Mouse (Mus musculus) MEL (cell line): ENCODE results near the gene Mal.

Source experiments
- GATA1 ChIP-seq: IDR thresholded peaks from 2 replicates; pipeline ENCODE4 v1.6.1; 2011; ENCODE audit warnings: low read depth, low read length, improper control_type of control experiment
- POLR2A ChIP-seq, 2 experiments: IDR thresholded peaks; 2 replicates each; pipeline ENCODE4 v1.6.1; 2011 to 2012; ENCODE audit warnings: low read length in 2 of 2, mild to moderate bottlenecking in 2 of 2, control low read depth in 1 of 2, improper control_type of control experiment in 1 of 2, low read depth in 1 of 2, moderate library complexity in 1 of 2; ENCODE audit not compliant: control insufficient read depth in 1 of 2, insufficient read depth in 1 of 2, poor library complexity in 1 of 2

DNA sequence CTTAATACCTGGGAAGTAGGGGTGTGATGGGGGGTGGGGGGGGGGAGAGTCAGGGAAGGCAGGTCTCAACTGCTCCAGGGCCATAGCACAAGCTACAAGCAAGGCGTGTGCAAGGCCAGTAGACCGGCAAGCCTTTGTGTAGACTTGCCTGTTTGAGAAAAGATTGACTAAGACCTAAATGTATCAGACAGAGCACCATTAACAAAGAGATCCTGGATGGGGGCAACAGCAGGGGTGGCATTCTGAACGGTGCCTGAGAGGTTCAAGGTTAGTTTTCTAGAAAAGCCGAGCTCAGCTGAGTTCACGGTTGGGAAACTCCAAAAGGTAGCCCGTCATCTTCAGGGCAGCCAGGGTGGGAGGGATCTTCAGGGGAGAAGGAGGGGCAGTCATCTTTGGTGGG is 48.8 kb upstream of the Mal start:
- TF ChIP-seq POLR2A (IDR thresholded peaks at IDR 0.05; ENCODE audit: control insufficient read depth in 1 of 2, insufficient read depth in 1 of 2, low read depth in 1 of 2, low read length in 2 of 2, poor library complexity in 1 of 2) (no peak), GATA1 (no peak)
